Mouse (Mus musculus) liver, adult 2 months (tissue): ENCODE data around the gene Dock6. TPM values are rescaled to one million over a fixed set of nuclear protein-coding genes. Genes with fewer than 3 reads are reported as not detected.

Experiments
- DNase-seq: peaks from one replicate; pipeline ENCODE4 v3.0.0-alpha.2; 2011; ENCODE audit warnings: low read depth, low spot score; ENCODE audit errors: extremely low read depth
- H3K27ac ChIP-seq: fragments of 200-500 bp; replicated peaks from 2 replicates; pipeline ENCODE4 v1.5.1; 2012; ENCODE audit warnings: low read depth, mild to moderate bottlenecking, control low read depth, inconsistent platforms, low read length; ENCODE audit not compliant: insufficient read depth
- H3K27me3 ChIP-seq: fragments of 200-500 bp; 2 replicates; pipeline ENCODE4 v1.6.1; 2012; ENCODE audit warnings: mild to moderate bottlenecking, moderate library complexity, low read length, inconsistent platforms; ENCODE audit not compliant: control insufficient read depth, insufficient read depth
- H3K36me3 ChIP-seq: fragments of 200-500 bp; 2 replicates; pipeline ENCODE4 v1.6.1; 2012; ENCODE audit warnings: low read length, inconsistent platforms; ENCODE audit not compliant: control insufficient read depth, insufficient read depth
- H3K4me1 ChIP-seq: fragments of 200-500 bp; 2 replicates; pipeline ENCODE4 v1.6.1; 2011; ENCODE audit warnings: low read length; ENCODE audit not compliant: control insufficient read depth, insufficient read depth
- H3K4me3 ChIP-seq: fragments of 200-500 bp; 2 replicates; pipeline ENCODE4 v1.5.1; 2011; ENCODE audit warnings: low read depth, mild to moderate bottlenecking, control low read depth, low read length, moderate library complexity; ENCODE audit not compliant: insufficient read depth
- H3K79me2 ChIP-seq: fragments of 200-500 bp; 2 replicates; pipeline ENCODE4 v1.6.1; 2012; ENCODE audit warnings: inconsistent platforms, mild to moderate bottlenecking, low read length, moderate library complexity; ENCODE audit not compliant: control insufficient read depth, insufficient read depth
- H3K9ac ChIP-seq: fragments of 200-500 bp; 2 replicates; pipeline ENCODE4 v1.6.1; 2012; ENCODE audit warnings: low read depth, mild to moderate bottlenecking, control low read depth, inconsistent platforms, low read length
- CTCF ChIP-seq: fragments of 200-500 bp; IDR thresholded peaks from 2 replicates; pipeline ENCODE4 v1.5.1; 2011; ENCODE audit warnings: low read depth, low read length, control low read depth
- POLR2A ChIP-seq: fragments of 200-500 bp; IDR thresholded peaks from 2 replicates; pipeline ENCODE4 v1.6.1; 2011; ENCODE audit warnings: low read length, control low read depth; ENCODE audit not compliant: insufficient read depth; ENCODE audit errors: extremely low read depth
- WGBS: fragments of 180-500 bp; shearing (Covaris S2); methylation state at CpG from one replicate; pipeline ENCODE4 v1.1.7; 2018; 5-methylcytosine and 5-hydroxymethylcytosine counted together
- polyA plus RNA-seq: library from polyadenylated mRNA; depleted of rRNA; stranded (reverse); fragments of >200 nt; gene quantifications from 2 replicates; pipeline ENCODE4 v1.2.3, GENCODE M21; 2012
- total RNA-seq: library from RNA; depleted of rRNA; stranded (reverse); fragments of >200 nt; gene quantifications from 2 replicates; pipeline ENCODE4 v1.2.3, GENCODE M21; 2014

Gene Dock6
- total and polyA plus RNA-seq, 2 experiments, result 8.5 to 33.9 TPM

- H3K4me1 ChIP-seq, result peaks cover 18% of the 10 kb centered on the region
- H3K9ac ChIP-seq, result peak within 1 kb of the TSS; percentile 88
- TF ChIP-seq POLR2A, result no peak
- TF ChIP-seq CTCF, result peak; percentile 28; the same call in 1 of the 2 replicates
- H3K27me3 ChIP-seq, result no peaks in the 10 kb centered on the region
- DNase-seq, result peak; percentile 97
- no peaks in the 10 kb centered on the region for H3K79me2 ChIP-seq
- peak within 1 kb of the TSS; percentile 84 for H3K27ac ChIP-seq
- WGBS, result under 1% methylated on average over 51 of the region's 54 CpGs
- no peaks in the 10 kb centered on the region for H3K36me3 ChIP-seq
- H3K4me3 ChIP-seq, result peak within 1 kb of the TSS; percentile 88
Measured at GRCm38 (mm10) chr9:21760155-21761088, 92.0 kb downstream of the Dock6 start, which contains the start of gene Spc24. Gene Spc24, minus strand, starts transcription at chr9:21760303.

DNA sequence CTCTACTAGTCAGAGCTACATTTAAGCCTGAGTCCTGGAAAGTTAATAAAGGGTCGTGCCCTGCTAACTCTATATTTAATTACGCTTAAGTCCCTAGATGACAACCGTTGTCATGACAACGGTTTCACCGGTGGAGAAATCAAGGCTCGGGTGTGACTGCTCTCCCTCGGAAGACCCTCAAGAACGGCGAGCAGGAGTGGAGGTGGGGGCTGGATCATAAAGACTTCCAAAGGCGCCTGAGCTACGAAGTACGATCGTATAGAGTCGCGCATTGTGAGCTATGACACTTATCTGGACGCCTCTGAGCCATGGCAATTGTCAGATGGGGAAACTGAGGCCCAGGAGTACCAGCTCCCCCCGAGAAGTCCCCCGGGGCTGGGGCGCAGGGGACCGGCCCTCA lies 92.7 kb downstream of the Dock6 start:
- Histone ChIP-seq H3K4me1 (peaks cover 18% of the 10 kb centered on the region), H3K9ac (peak overlapping the region; percentile 88), H3K36me3 (no peaks in the 10 kb centered on the region), H3K27ac (peak overlapping the region; percentile 45), H3K79me2 (no peaks in the 10 kb centered on the region), H3K4me3 (peak overlapping the region; percentile 88), H3K27me3 (no peaks in the 10 kb centered on the region)
- no peak for TF ChIP-seq CTCF
- WGBS, result 1% methylated on average over 20 of the region's 20 CpGs
- DNase-seq, result no peak

GRCm38 (mm10) chr9:21758576-21759529 lies 93.6 kb downstream of the Dock6 start:
- no peak for TF ChIP-seq POLR2A
- TF ChIP-seq CTCF, result no peak
- Histone ChIP-seq H3K27me3 (no peaks in the 10 kb centered on the region), H3K27ac (no peak overlapping the region; the same call in 1 of the 2 replicates), H3K4me1 (peaks cover 22% of the 10 kb centered on the region), H3K79me2 (no peaks in the 10 kb centered on the region), H3K9ac (no peak overlapping the region; the same call in 1 of the 2 replicates), H3K4me3 (no peak overlapping the region), H3K36me3 (no peaks in the 10 kb centered on the region)
- no peak for DNase-seq
- WGBS, result 54% methylated on average over 14 of the region's 14 CpGs

- Histone ChIP-seq H3K36me3 (no peaks in the 10 kb centered on the region), H3K79me2 (no peaks in the 10 kb centered on the region), H3K9ac (no peak overlapping the region), H3K27ac (peak overlapping the region; percentile 14; the same call in 1 of the 2 replicates), H3K27me3 (no peaks in the 10 kb centered on the region), H3K4me1 (peaks cover 20% of the 10 kb centered on the region), H3K4me3 (no peak overlapping the region)
- TF ChIP-seq CTCF (no peak), POLR2A (no peak)
- 64% methylated on average over 13 of the region's 13 CpGs for WGBS
- DNase-seq, result no peak
Measured at GRCm38 (mm10) chr9:21754516-21755321, 97.7 kb downstream of the Dock6 start.

DNA sequence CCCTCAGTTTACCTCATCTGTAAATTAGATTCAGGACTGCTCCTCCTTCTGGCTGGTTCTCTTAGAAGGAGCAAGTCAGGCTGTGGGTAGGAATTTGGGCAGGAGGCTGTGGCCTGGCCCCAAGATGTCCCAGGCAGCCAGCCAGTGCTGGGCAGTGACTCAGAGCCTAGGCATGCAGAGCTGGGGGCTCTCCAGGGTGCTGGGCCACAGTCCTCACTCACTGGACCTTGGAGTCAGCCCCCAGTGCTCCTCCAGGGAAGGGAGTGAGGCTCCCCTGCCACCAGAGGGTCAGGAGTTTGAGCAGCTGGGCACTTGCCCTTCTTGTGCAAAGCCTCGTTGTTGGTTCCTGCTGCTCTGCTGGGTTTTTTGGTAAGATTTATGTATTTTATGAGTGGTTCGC lies 98.4 kb downstream of the Dock6 start:
- H3K36me3 ChIP-seq, result peaks cover 5% of the 10 kb centered on the region; the same call in 1 of the 2 replicates
- 44% methylated on average over 2 of the region's 2 CpGs for WGBS
- no peaks in the 10 kb centered on the region for H3K79me2 ChIP-seq
- peak overlapping the region; percentile 14; the same call in 1 of the 2 replicates for H3K27ac ChIP-seq
- H3K4me3 ChIP-seq, result no peak overlapping the region
- H3K4me1 ChIP-seq, result peaks cover 15% of the 10 kb centered on the region
- TF ChIP-seq CTCF (no peak), POLR2A (no peak)
- H3K9ac ChIP-seq, result no peak overlapping the region
- peak; percentile 69 for DNase-seq
- H3K27me3 ChIP-seq, result no peaks in the 10 kb centered on the region
